Mouse (Mus musculus): ENCODE results near the gene Huwe1.

Gene Huwe1

DNA sequence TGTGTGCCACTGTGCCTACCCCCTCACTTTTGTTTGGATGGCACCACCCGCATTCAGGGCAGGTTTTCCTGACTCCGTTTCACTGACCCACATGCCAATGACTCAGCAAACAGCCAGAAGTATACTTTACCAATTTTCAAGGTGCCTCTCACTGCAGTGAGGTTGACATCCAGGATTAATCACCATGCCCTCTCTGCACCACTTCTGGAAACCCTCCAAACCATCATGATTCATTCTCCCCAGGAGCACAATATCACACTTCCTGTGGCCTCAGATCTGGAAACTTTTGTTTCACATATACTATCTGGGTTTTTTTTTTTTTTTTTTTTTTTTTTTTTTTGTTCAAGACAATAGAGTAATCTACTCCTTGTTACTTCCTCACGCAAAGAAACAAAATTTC lies 150.6 kb downstream of the Huwe1 start:
- DNase-seq (ENCODE audit: low spot score), result no peak

Measured in ovary, postnatal 36 days (tissue).